Mouse (Mus musculus) spleen, adult 2 months (tissue): ENCODE data around the gene Epc2.

Source experiments
- CTCF ChIP-seq: fragments of 200-500 bp; IDR thresholded peaks from 2 replicates; pipeline ENCODE4 v1.5.1; 2011; ENCODE audit warnings: mild to moderate bottlenecking, inconsistent platforms; ENCODE audit not compliant: insufficient read depth, insufficient read length, insufficient replicate concordance; ENCODE audit errors: extremely low read depth
- POLR2A ChIP-seq: fragments of 200-500 bp; IDR thresholded peaks from 2 replicates; pipeline ENCODE4 v1.6.1; 2011; ENCODE audit warnings: low read depth, low read length, inconsistent platforms

GRCm38 (mm10) chr2:49572111-49572642 lies 120.9 kb downstream of the Epc2 start:
- TF ChIP-seq CTCF (no peak), POLR2A (no peak)
